In genomic region chr2:72318421-72318820, GRCm38 (mm10) we compare ENCODE assay signal across 11 mouse cellular contexts. TPM values are rescaled to one million over a fixed set of nuclear protein-coding genes. Genes with fewer than 3 reads are reported as not detected.
DNase-seq lines count a peak whose midpoint lies in the region; ATAC-seq and TF ChIP-seq lines count a peak whose summit lies in the region.
"Had no signal": no experiment of that assay in that cellular context is flagged by ENCODE, and none has a peak within 500 bp of the region (broad histone marks: within the 10 kb centered on the region; RNA-seq: fewer than 3 reads in every experiment).

No protein-coding gene starts in this region.

- H3K36me3 ChIP-seq in liver, adult 2 months (ENCODE audit: control insufficient read depth, insufficient read depth, low read length) = no peaks in the 10 kb centered on the region
- no peaks in the 10 kb centered on the region for H3K36me3 ChIP-seq in heart, postnatal 0 days (replicated peaks; ENCODE audit: control insufficient read depth, insufficient read depth, low read length)
- H3K36me3 ChIP-seq in myocyte (ENCODE audit: control insufficient read depth, insufficient read depth) = no peaks in the 10 kb centered on the region
- H3K36me3 ChIP-seq: embryonic facial prominence, embryonic 12.5 days had no signal

- H3K4me1 ChIP-seq in liver, adult 2 months (ENCODE audit: control insufficient read depth, insufficient read depth, low read length) = peaks cover 7% of the 10 kb centered on the region
- H3K4me1 ChIP-seq in brown adipose tissue, adult 24 weeks (ENCODE audit: control insufficient read depth, insufficient read depth, insufficient read length, low read length) = peaks cover 19% of the 10 kb centered on the region
- peaks cover 23% of the 10 kb centered on the region for H3K4me1 ChIP-seq in heart, postnatal 0 days (ENCODE audit: control insufficient read depth, insufficient read depth)

- no peaks in the 10 kb centered on the region for H3K27me3 ChIP-seq in liver, adult 2 months (ENCODE audit: control insufficient read depth, insufficient read depth, low read length)
- no peaks in the 10 kb centered on the region for H3K27me3 ChIP-seq in heart, postnatal 0 days (ENCODE audit: control insufficient read depth, insufficient read depth, low read length)
- H3K27me3 ChIP-seq in myocyte (ENCODE audit: control insufficient read depth, insufficient read depth, insufficient read length) = no peaks in the 10 kb centered on the region
- H3K27me3 ChIP-seq: embryonic facial prominence, embryonic 12.5 days had no signal

- ATAC-seq in heart, postnatal 0 days (ENCODE audit: insufficient read depth, low read depth) = peak; percentile 51; the same call in 1 of the 2 replicates

- WGBS in liver, adult 2 months = 71% methylated on average over 4 of the region's 4 CpGs
- 29% methylated on average over 4 of the region's 4 CpGs for WGBS in heart, postnatal 0 days

- no peak for TF ChIP-seq CTCF in liver, adult 2 months (IDR thresholded peaks at IDR 0.05; ENCODE audit: low read depth, low read length)
- no peak for TF ChIP-seq CTCF in heart, postnatal 0 days (IDR thresholded peaks at IDR 0.05; ENCODE audit: low read depth)

- H3K9ac ChIP-seq in liver, adult 2 months (ENCODE audit: low read depth, low read length) = no peak overlapping the region
- no peak overlapping the region for H3K9ac ChIP-seq in heart, postnatal 0 days (replicated peaks; ENCODE audit: low read depth, low read length)
- H3K9ac ChIP-seq: embryonic facial prominence, embryonic 12.5 days had no signal

- H3K79me2 ChIP-seq in liver, adult 2 months (ENCODE audit: control insufficient read depth, insufficient read depth, low read length) = peaks cover 3% of the 10 kb centered on the region; the same call in 1 of the 2 replicates
- H3K79me2 ChIP-seq in myocyte (ENCODE audit: control insufficient read depth, insufficient read depth) = peaks cover 41% of the 10 kb centered on the region

- H3ac ChIP-seq in myocyte (ENCODE audit: control insufficient read depth, insufficient read length) = no peak overlapping the region

- TF ChIP-seq EP300 in heart, postnatal 0 days (IDR thresholded peaks at IDR 0.05; ENCODE audit: low read depth) = no peak

- no peaks in the 10 kb centered on the region for H3K9me3 ChIP-seq in heart, postnatal 0 days (replicated peaks; ENCODE audit: control insufficient read depth, low read length)
- H3K9me3 ChIP-seq: embryonic facial prominence, embryonic 12.5 days had no signal

- no peak for TF ChIP-seq POLR2A in liver, adult 2 months (IDR thresholded peaks at IDR 0.05; ENCODE audit: extremely low read depth, insufficient read depth, low read length)
- no peak for TF ChIP-seq POLR2A in myocyte (IDR thresholded peaks at IDR 0.05; ENCODE audit: insufficient read length, low read depth)

- DNase-seq in liver, adult 2 months (ENCODE audit: extremely low read depth, low read depth, low spot score) = no peak
- DNase-seq in liver = no peak
- peak; percentile 53 for DNase-seq in heart, postnatal 0 days (ENCODE audit: low spot score)
- no peak for DNase-seq in right cerebral cortex, postnatal 36 days (ENCODE audit: low spot score in 2 of 2)
- DNase-seq in layer of hippocampus, adult 8-10 months (ENCODE audit: low spot score in 2 of 2) = no peak
- DNase-seq in cerebellum, postnatal 25 days = no peak
- DNase-seq: left cerebral cortex, postnatal 4 days; right cerebral cortex, postnatal 4 days had no signal

- no peak overlapping the region for H3K4me3 ChIP-seq in liver, adult 2 months (ENCODE audit: insufficient read depth, low read depth, low read length)
- H3K4me3 ChIP-seq in brown adipose tissue, adult 24 weeks (ENCODE audit: insufficient read depth, low read depth, low read length) = no peak overlapping the region
- no peak overlapping the region for H3K4me3 ChIP-seq in heart, postnatal 0 days (ENCODE audit: low read depth, low read length)
- no peak overlapping the region for H3K4me3 ChIP-seq in myocyte
- H3K4me3 ChIP-seq: embryonic facial prominence, embryonic 12.5 days had no signal

- peak overlapping the region; percentile 34; the same call in 1 of the 2 replicates for H3K27ac ChIP-seq in liver, adult 2 months (replicated peaks; ENCODE audit: insufficient read depth, low read depth, low read length)
- H3K27ac ChIP-seq in brown adipose tissue, adult 24 weeks (replicated peaks; ENCODE audit: low read depth, low read length) = peak overlapping the region; percentile 34; the same call in 1 of the 2 replicates
- H3K27ac ChIP-seq in heart, postnatal 0 days (ENCODE audit: low read depth) = peak overlapping the region; percentile 61
- H3K27ac ChIP-seq: embryonic facial prominence, embryonic 12.5 days had no signal

- H3K4me2 ChIP-seq in heart, postnatal 0 days (ENCODE audit: low read depth, low read length) = no peak overlapping the region
- peak overlapping the region; percentile 65 for H3K4me2 ChIP-seq in myocyte (ENCODE audit: low read depth)
- H3K4me2 ChIP-seq: embryonic facial prominence, embryonic 12.5 days had no signal

TF ChIP-seq in myocyte, 11 proteins besides CTCF, POLR2A, EP300 and RAD21:
- TF ChIP-seq POLR2AphosphoS2 (IDR thresholded peaks at IDR 0.05; ENCODE audit: insufficient read length, low read depth) (no peak), MAX (IDR thresholded peaks at IDR 0.05; ENCODE audit: low read depth) (no peak), MYOD1 (IDR thresholded peaks at IDR 0.05; ENCODE audit: control insufficient read depth in 1 of 3, insufficient read length in 2 of 3, low read depth in 2 of 3) (peak; percentile 91 to 98 (median 97)), TCF12 (IDR thresholded peaks at IDR 0.05; ENCODE audit: insufficient read depth, poor library complexity, severe bottlenecking) (peak; percentile 95), MYOG (IDR thresholded peaks at IDR 0.05; ENCODE audit: control insufficient read depth in 1 of 3, insufficient read depth in 1 of 3, insufficient read length in 2 of 3, low read depth in 2 of 3) (peak; percentile 85 to 99 (median 96)), REST (IDR thresholded peaks at IDR 0.05; ENCODE audit: insufficient read depth, insufficient read length) (no peak), CEBPB (IDR thresholded peaks at IDR 0.05; ENCODE audit: insufficient read depth, poor library complexity, severe bottlenecking) (peak; percentile 99), TCF3 (IDR thresholded peaks at IDR 0.05; ENCODE audit: insufficient read length, low read depth) (peak; percentile 84), E2F4 (IDR thresholded peaks at IDR 0.05; ENCODE audit: insufficient read depth) (no peak), USF1 (IDR thresholded peaks at IDR 0.05; ENCODE audit: low read depth) (peak; percentile 15), SRF (IDR thresholded peaks at IDR 0.05; ENCODE audit: control insufficient read depth, insufficient read length, low read depth) (peak; percentile 54)

RNA-seq across cellular contexts. Expression of gene Map3k20, which starts 33.0 kb away (rescaled TPM):
- 11.8 TPM in 2 replicates for total RNA-seq in liver, adult 2 months (2014; rRNA removed)
- polyA plus RNA-seq in liver, adult 2 months (2012; rRNA removed) = 4.5 and 4.6 TPM in 2 replicates
- 24.8 and 25.3 TPM in 2 replicates for polyA plus RNA-seq in brown adipose tissue, adult 24 weeks (2012; ENCODE audit: insufficient read depth, insufficient read length, missing spikeins)
- total RNA-seq in heart, postnatal 0 days (2014; rRNA removed; ENCODE audit: low replicate concordance) = 95.0 and 108 TPM in 2 replicates
- 24.4 and 26.1 TPM in 2 replicates for polyA plus RNA-seq in heart, postnatal 0 days (2015; fragmentation: Nextera tagmentation; extraction: Ambion mirVana)
- polyA plus RNA-seq in myocyte (2012; fragmentation: generic; extraction: Trizol) = 13.7 TPM
- 10 to 100 TPM; 11.2 to 17.0 (median 13.7) TPM for total RNA-seq in layer of hippocampus, adult 8-10 months (2022)
